Mouse (Mus musculus): ENCODE results near the gene Chst14.

The Chst14 gene

GRCm38 (mm10) chr2:118906118-118906492 lies 20.2 kb upstream of the Chst14 start:
- DNase-seq = no peak

- no peak for DNase-seq
Measured at GRCm38 (mm10) chr2:118907781-118908180, 18.5 kb upstream of the Chst14 start.

GRCm38 (mm10) chr2:118909151-118909550 lies 17.1 kb upstream of the Chst14 start:
- DNase-seq = no peak

- no peak for DNase-seq
Measured at GRCm38 (mm10) chr2:118910605-118911278, 15.6 kb upstream of the Chst14 start.

- DNase-seq = no peak
Measured at GRCm38 (mm10) chr2:118912706-118913105, 13.6 kb upstream of the Chst14 start.

- peak; percentile 62 to 72 for DNase-seq
Measured at GRCm38 (mm10) chr2:118913551-118914276, 12.6 kb upstream of the Chst14 start.

GRCm38 (mm10) chr2:118914685-118915084 lies 11.6 kb upstream of the Chst14 start:
- DNase-seq = peak in 1 of 2 experiments; percentile 29

GRCm38 (mm10) chr2:118916436-118916835 lies 9.9 kb upstream of the Chst14 start:
- DNase-seq = peak in 1 of 2 experiments; percentile 19

- DNase-seq = no peak
Measured at GRCm38 (mm10) chr2:118918543-118918942, 7.8 kb upstream of the Chst14 start.

- DNase-seq = peak in 1 of 2 experiments; percentile 45
Measured at GRCm38 (mm10) chr2:118920428-118920827, 5.9 kb upstream of the Chst14 start.

GRCm38 (mm10) chr2:118925952-118926351 lies 344 bp upstream of the Chst14 start:
- DNase-seq = no peak

GRCm38 (mm10) chr2:118926998-118927739 lies 873 bp downstream of the Chst14 start:
- DNase-seq = peak in 1 of 2 experiments; percentile 14

- DNase-seq = no peak
Measured at GRCm38 (mm10) chr2:118941341-118941740, 15.0 kb downstream of the Chst14 start.

- no peak for DNase-seq
Measured at GRCm38 (mm10) chr2:118943232-118943631, 16.9 kb downstream of the Chst14 start.

- DNase-seq = no peak
Measured at GRCm38 (mm10) chr2:118948818-118949217, 22.5 kb downstream of the Chst14 start.

GRCm38 (mm10) chr2:118949699-118950098 lies 23.4 kb downstream of the Chst14 start:
- DNase-seq = no peak

GRCm38 (mm10) chr2:118956497-118956896 lies 30.2 kb downstream of the Chst14 start:
- DNase-seq = no peak

GRCm38 (mm10) chr2:118959644-118960043 lies 33.3 kb downstream of the Chst14 start:
- DNase-seq = no peak

GRCm38 (mm10) chr2:118960413-118960812 lies 34.1 kb downstream of the Chst14 start:
- no peak for DNase-seq

- no peak for DNase-seq
Measured at GRCm38 (mm10) chr2:118961546-118961945, 35.2 kb downstream of the Chst14 start.

- DNase-seq = no peak
Measured at GRCm38 (mm10) chr2:118963007-118963675, 36.8 kb downstream of the Chst14 start.

- DNase-seq = no peak
Measured at GRCm38 (mm10) chr2:118963676-118964012, 37.3 kb downstream of the Chst14 start.

- DNase-seq = no peak
Measured at GRCm38 (mm10) chr2:118969585-118970147, 43.4 kb downstream of the Chst14 start.

Data from cerebellum, adult 18-20 months (tissue).